Mouse (Mus musculus) liver, embryonic 13.5 days (tissue): ENCODE data around the gene Thy1. TPM values are rescaled to one million over a fixed set of nuclear protein-coding genes. Genes with fewer than 3 reads are reported as not detected.
A peak's percentile ranks its signal among the peaks of the same experiment; 100 is the strongest.

Experiments used
- ATAC-seq: fragments of 200-750 bp; cut with Nextera tagmentation; 2 replicates; pipeline ENCODE4 v1.8.0; 2017; ENCODE audit warnings: low read depth, mild to moderate bottlenecking, moderate number of reproducible peaks, moderate library complexity
- DNase-seq: peaks from one replicate; pipeline ENCODE4 v3.0.0; 2022
- H3K27ac ChIP-seq: fragments of 300-500 bp; sonication (generic); 2 replicates; pipeline ENCODE4 v1.5.1; 2015; ENCODE audit warnings: moderate library complexity, mild to moderate bottlenecking, inconsistent platforms
- H3K27me3 ChIP-seq: fragments of 300-500 bp; sonication (generic); 2 replicates; pipeline ENCODE4 v1.6.1; 2015; ENCODE audit warnings: mild to moderate bottlenecking, inconsistent platforms
- H3K36me3 ChIP-seq: fragments of 300-500 bp; sonication (generic); 2 replicates; pipeline ENCODE4 v1.6.1; 2015; ENCODE audit warnings: mild to moderate bottlenecking, inconsistent platforms
- H3K4me1 ChIP-seq: fragments of 300-500 bp; sonication (generic); replicated peaks from 2 replicates; pipeline ENCODE4 v1.6.1; 2015; ENCODE audit warnings: inconsistent platforms
- H3K4me2 ChIP-seq: fragments of 300-500 bp; sonication (generic); 2 replicates; pipeline ENCODE4 v1.6.1; 2015; ENCODE audit warnings: inconsistent platforms, mild to moderate bottlenecking, moderate library complexity
- H3K4me3 ChIP-seq: fragments of 300-500 bp; sonication (generic); replicated peaks from 2 replicates; pipeline ENCODE4 v1.5.1; 2015; ENCODE audit warnings: mild to moderate bottlenecking, inconsistent platforms
- H3K9ac ChIP-seq: fragments of 300-500 bp; sonication (generic); 2 replicates; pipeline ENCODE4 v1.6.1; 2015; ENCODE audit warnings: mild to moderate bottlenecking, inconsistent platforms
- H3K9me3 ChIP-seq: fragments of 300-500 bp; sonication (generic); replicated peaks from 2 replicates; pipeline ENCODE4 v1.6.1; 2016; ENCODE audit warnings: inconsistent platforms
- WGBS: fragments of 180-500 bp; shearing (Covaris S2); methylation state at CpG from one replicate; pipeline ENCODE4 v1.1.7; 2015; ENCODE audit not compliant: insufficient replicate concordance; 5-methylcytosine and 5-hydroxymethylcytosine counted together
- polyA plus RNA-seq: library from polyadenylated mRNA; unstranded; fragments of >200 nt; fragmentation: Nextera tagmentation; extraction: Ambion mirVana; gene quantifications from 2 replicates; pipeline ENCODE4 v1.2.1, GENCODE M21; 2015

Thy1 gene
- polyA plus RNA-seq, 1 experiment from 2014 or later, result 0.15 TPM

GRCm38 (mm10) chr9:44078136-44078797 lies 35.1 kb downstream of the Thy1 start:
- DNase-seq, result no peak
- Histone ChIP-seq H3K4me1 (peaks cover 12% of the 10 kb centered on the region; the same call in 1 of the 2 replicates), H3K27me3 (peaks cover 16% of the 10 kb centered on the region), H3K9me3 (no peaks in the 10 kb centered on the region), H3K4me3 (no peak overlapping the region), H3K27ac (no peak overlapping the region), H3K4me2 (no peak overlapping the region), H3K36me3 (no peaks in the 10 kb centered on the region), H3K9ac (no peak overlapping the region)
- 65% methylated on average over 10 of the region's 10 CpGs for WGBS
- no peak for ATAC-seq

- Histone ChIP-seq H3K9ac (no peak overlapping the region), H3K9me3 (no peaks in the 10 kb centered on the region), H3K4me1 (peaks cover 21% of the 10 kb centered on the region), H3K27ac (no peak overlapping the region), H3K27me3 (peaks cover 24% of the 10 kb centered on the region), H3K4me3 (no peak overlapping the region), H3K36me3 (no peaks in the 10 kb centered on the region), H3K4me2 (no peak overlapping the region)
- ATAC-seq (no peak; the same call in 1 of the 2 replicates), DNase-seq (no peak)
- WGBS, result 35% methylated on average over 16 of the region's 16 CpGs
These were observed 36.0 kb downstream of the Thy1 start for GRCm38 (mm10) chr9:44078955-44079756.

DNA sequence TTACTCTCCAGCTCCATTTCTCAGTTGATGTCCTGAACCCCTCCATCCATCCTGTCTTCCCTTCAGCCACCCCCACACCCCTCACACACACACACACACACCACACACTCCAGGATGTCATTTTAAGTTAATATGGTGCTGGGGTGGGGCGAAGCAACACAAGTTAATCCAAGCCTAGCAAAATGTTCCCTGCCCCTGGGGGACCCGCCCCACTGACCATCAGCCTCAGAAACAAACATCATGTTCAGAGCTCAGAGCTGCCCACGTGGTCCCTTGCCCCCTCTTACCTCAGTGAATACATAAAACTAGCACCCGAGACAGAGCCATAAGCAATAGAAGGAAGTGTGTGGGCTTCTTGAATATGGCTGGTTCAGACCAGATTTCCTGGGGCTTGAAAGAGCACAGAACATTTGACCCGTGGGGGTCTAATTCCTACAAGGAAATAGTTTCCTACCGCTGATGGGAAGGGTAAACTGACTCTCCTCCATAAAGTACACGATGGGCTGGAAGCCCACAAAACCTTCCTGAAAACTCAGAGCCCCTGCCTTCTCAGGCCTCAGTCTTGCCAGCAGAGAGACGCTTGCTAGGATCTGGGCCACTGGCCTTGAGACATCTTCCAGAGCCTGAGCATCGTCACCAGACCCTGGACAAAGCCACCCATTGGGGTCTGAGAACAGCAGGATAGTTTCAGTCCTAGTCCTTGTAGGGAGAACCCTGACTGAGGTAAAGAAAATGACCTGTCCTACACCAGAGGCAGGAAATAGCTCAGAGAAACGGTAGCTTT lies 37.0 kb downstream of the Thy1 start:
- Histone ChIP-seq H3K4me2 (no peak overlapping the region), H3K4me3 (no peak overlapping the region), H3K27ac (no peak overlapping the region), H3K27me3 (peaks cover 34% of the 10 kb centered on the region), H3K4me1 (peaks cover 31% of the 10 kb centered on the region), H3K9ac (no peak overlapping the region), H3K36me3 (no peaks in the 10 kb centered on the region), H3K9me3 (no peaks in the 10 kb centered on the region)
- WGBS, result 48% methylated on average over 10 of the region's 10 CpGs
- DNase-seq, result no peak
- ATAC-seq, result no peak

DNA sequence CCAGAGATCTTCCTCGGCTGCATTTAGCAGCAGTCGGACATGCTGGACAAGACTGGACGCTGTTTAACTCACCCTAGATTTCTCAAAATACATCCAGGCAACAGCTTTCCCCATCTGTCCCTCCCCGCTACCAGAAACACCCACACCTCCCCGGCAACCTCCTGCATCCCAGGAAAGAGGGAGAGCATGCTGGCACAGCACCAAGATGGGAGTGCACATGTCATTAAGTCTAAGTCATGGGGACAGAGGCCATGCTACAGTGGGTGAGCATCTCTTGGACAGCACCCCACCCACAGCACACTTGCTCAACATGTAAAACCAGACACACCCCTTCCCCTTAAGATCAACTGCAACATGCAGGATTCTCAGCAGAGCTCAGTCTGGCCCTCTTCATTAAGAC lies 37.8 kb downstream of the Thy1 start:
- DNase-seq, result no peak
- ATAC-seq, result no peak
- 80% methylated on average over 5 of the region's 5 CpGs for WGBS
- Histone ChIP-seq H3K9ac (no peak overlapping the region), H3K9me3 (no peaks in the 10 kb centered on the region), H3K4me2 (no peak overlapping the region), H3K4me3 (no peak overlapping the region), H3K4me1 (peaks cover 38% of the 10 kb centered on the region), H3K27me3 (peaks cover 42% of the 10 kb centered on the region), H3K36me3 (no peaks in the 10 kb centered on the region), H3K27ac (no peak overlapping the region)

DNA sequence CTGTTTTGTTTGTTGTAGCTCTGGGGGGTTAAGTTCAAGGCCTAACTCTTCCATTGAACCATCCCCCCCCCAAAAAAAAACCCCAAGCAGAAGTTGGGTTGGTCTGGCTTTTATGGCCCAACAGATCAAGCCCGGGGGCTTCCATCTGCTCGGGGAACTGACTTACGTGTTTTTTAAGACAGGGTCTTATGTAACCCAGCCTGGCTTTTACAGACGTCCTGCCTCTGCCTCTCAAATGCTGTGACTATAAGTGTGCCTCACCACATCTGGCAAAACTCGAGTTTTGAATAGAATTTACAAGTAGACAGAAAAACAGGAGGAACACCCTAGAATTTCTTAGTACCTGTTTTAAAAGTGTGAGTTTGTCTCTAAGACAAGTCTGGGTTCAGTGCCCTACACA lies 38.4 kb downstream of the Thy1 start:
- H3K27ac ChIP-seq, result no peak overlapping the region
- H3K9me3 ChIP-seq, result no peaks in the 10 kb centered on the region
- peaks cover 43% of the 10 kb centered on the region for H3K4me1 ChIP-seq
- no peak overlapping the region for H3K9ac ChIP-seq
- peaks cover 48% of the 10 kb centered on the region for H3K27me3 ChIP-seq
- DNase-seq (no peak), ATAC-seq (no peak)
- 67% methylated on average over 5 of the region's 5 CpGs for WGBS
- H3K4me2 ChIP-seq, result no peak overlapping the region
- H3K36me3 ChIP-seq, result no peaks in the 10 kb centered on the region
- no peak overlapping the region for H3K4me3 ChIP-seq

GRCm38 (mm10) chr9:44082266-44082665 lies 39.1 kb downstream of the Thy1 start:
- DNase-seq (no peak), ATAC-seq (no peak)
- no peak overlapping the region for H3K4me2 ChIP-seq
- H3K9me3 ChIP-seq, result no peaks in the 10 kb centered on the region
- no peak overlapping the region for H3K4me3 ChIP-seq
- peaks cover 52% of the 10 kb centered on the region for H3K27me3 ChIP-seq
- peaks cover 43% of the 10 kb centered on the region for H3K4me1 ChIP-seq
- H3K27ac ChIP-seq, result no peak overlapping the region
- H3K9ac ChIP-seq, result no peak overlapping the region
- no peaks in the 10 kb centered on the region for H3K36me3 ChIP-seq
- WGBS, result 85% methylated on average over 5 of the region's 5 CpGs

GRCm38 (mm10) chr9:44083392-44084121 lies 40.4 kb downstream of the Thy1 start:
- Histone ChIP-seq H3K27ac (no peak overlapping the region), H3K9ac (peak overlapping the region; percentile 77; the same call in 1 of the 2 replicates), H3K4me1 (peaks cover 50% of the 10 kb centered on the region), H3K9me3 (no peaks in the 10 kb centered on the region), H3K27me3 (peaks cover 60% of the 10 kb centered on the region), H3K4me3 (peak overlapping the region; percentile 65), H3K4me2 (peak overlapping the region; percentile 96), H3K36me3 (no peaks in the 10 kb centered on the region)
- WGBS, result 6% methylated on average over 23 of the region's 23 CpGs
- DNase-seq (no peak), ATAC-seq (no peak)

GRCm38 (mm10) chr9:44084236-44084635 lies 41.1 kb downstream of the Thy1 start:
- no peak for DNase-seq
- peaks cover 50% of the 10 kb centered on the region for H3K4me1 ChIP-seq
- 2% methylated on average over 14 of the region's 14 CpGs for WGBS
- no peaks in the 10 kb centered on the region for H3K36me3 ChIP-seq
- peak overlapping the region; percentile 96 for H3K4me2 ChIP-seq
- no peak overlapping the region for H3K27ac ChIP-seq
- H3K9me3 ChIP-seq, result no peaks in the 10 kb centered on the region
- H3K4me3 ChIP-seq, result peak overlapping the region; percentile 65
- H3K9ac ChIP-seq, result peak overlapping the region; percentile 77; the same call in 1 of the 2 replicates
- H3K27me3 ChIP-seq, result peaks cover 62% of the 10 kb centered on the region
- ATAC-seq, result peak; percentile 30; the same call in 1 of the 2 replicates

DNA sequence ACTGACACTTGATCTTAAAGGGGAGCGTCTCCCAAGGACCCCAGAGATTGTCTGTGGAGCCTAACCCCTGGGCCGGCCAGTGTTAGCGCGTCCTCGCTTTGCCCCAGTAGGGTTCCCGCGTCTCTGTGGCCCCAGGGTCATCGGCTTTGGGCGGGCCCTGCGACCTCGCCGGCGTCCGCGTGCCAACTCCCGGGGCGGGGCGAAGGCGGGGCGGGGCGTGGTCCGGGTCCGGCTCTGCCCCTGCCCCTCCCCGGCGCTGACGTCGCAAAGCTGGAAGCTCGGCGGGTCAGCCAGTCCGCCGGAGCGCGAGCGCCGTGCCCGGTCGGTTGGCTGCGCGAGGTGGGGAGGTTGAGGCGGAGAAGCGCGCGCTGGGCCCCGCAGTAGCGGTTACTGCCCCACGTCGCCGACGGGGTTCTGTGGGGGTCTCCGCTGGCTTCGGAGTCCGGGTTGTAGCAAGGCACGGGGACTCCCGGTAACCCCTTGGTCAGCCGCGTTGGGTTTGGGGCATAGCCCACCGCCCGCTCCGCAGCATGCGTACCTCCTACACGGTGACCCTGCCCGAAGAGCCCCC lies 41.6 kb downstream of the Thy1 start:
- Histone ChIP-seq H3K4me1 (peaks cover 52% of the 10 kb centered on the region), H3K4me3 (peak overlapping the region; percentile 65), H3K27ac (no peak overlapping the region), H3K9ac (peak overlapping the region; percentile 77), H3K4me2 (peak overlapping the region; percentile 96), H3K9me3 (no peaks in the 10 kb centered on the region), H3K27me3 (peaks cover 62% of the 10 kb centered on the region), H3K36me3 (no peaks in the 10 kb centered on the region)
- DNase-seq (peak; percentile 86), ATAC-seq (peak; percentile 84)
- WGBS, result under 1% methylated on average over 62 of the region's 62 CpGs

DNA sequence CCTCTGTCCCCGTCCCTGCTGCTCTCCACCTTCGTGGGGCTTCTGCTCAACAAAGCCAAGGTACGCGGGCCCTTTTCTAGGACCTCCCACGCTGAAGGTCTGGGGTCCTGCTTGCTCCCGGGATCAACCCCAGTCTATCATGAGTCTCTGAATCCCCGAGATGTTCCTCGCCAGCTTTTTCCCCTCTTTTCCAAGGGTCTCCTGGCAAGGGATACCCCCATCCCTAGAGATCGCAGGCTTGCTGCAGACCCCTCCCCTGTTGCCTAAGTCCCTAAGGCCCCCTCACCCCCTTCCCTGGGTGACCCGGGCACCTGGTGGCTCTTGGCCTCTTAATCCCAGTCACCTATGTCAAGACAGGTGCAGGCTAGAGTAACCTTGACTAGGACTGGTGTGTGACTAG lies 42.1 kb downstream of the Thy1 start:
- peaks cover 62% of the 10 kb centered on the region for H3K27me3 ChIP-seq
- no peaks in the 10 kb centered on the region for H3K36me3 ChIP-seq
- peak overlapping the region; percentile 65 for H3K4me3 ChIP-seq
- H3K9ac ChIP-seq, result peak overlapping the region; percentile 77
- no peak overlapping the region for H3K27ac ChIP-seq
- H3K9me3 ChIP-seq, result no peaks in the 10 kb centered on the region
- WGBS, result 7% methylated on average over 10 of the region's 10 CpGs
- no peak for DNase-seq
- H3K4me1 ChIP-seq, result peaks cover 56% of the 10 kb centered on the region
- ATAC-seq, result no peak
- H3K4me2 ChIP-seq, result peak overlapping the region; percentile 96
